Mouse (Mus musculus): ENCODE measurements around the gene Olfr1262.

Olfr1262 gene

DNA sequence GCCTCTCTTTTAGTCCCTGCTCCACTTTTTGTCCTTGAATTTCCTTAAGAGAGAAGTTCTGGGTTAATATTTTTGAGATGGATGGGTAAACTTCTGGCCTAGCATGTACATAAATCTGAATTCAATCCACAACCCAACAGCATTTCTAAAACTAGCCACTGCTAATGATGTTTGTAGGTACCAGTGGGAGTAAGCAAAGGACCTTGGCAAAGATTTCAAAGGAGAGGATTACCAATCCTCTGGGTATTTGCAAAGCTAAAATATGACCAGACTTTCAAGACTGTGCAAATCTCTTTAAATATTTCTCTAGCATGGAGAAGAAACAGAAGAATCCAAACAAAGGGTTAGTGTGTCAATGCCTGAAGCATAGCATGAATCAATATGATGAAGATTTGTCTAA, at the start of gene Olfr1262:
Gene Olfr1262, plus strand, starts transcription at position 301 of the 400 bp plus-strand sequence.
- DNase-seq (ENCODE audit: low spot score in 2 of 2) = no peak

DNA sequence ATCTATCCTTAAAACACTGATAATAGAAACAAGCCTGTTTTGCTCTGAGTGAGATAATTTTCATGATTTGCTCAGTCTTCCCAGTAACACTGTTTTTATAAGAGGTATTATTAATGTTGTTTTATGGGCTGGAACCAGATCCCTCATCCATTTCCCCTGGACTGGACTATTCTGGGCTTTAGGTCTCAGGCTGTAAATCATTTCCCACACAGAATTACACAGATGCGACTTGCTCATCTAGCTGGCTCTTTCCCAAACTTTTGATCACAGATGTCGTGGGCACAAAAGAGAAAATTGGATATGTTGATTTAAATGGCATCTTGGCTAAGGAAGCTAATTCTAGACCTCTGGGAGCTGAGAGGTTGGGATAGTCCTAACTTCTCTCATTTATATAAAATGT, 25.8 kb upstream of the Olfr1262 start, which contains the start of gene Olfr1260:
Gene Olfr1260, plus strand, starts transcription at position 157 of the 400 bp plus-strand sequence.
- DNase-seq (ENCODE audit: low spot score in 2 of 2) = peak in 1 of 2 experiments; percentile 3

DNA sequence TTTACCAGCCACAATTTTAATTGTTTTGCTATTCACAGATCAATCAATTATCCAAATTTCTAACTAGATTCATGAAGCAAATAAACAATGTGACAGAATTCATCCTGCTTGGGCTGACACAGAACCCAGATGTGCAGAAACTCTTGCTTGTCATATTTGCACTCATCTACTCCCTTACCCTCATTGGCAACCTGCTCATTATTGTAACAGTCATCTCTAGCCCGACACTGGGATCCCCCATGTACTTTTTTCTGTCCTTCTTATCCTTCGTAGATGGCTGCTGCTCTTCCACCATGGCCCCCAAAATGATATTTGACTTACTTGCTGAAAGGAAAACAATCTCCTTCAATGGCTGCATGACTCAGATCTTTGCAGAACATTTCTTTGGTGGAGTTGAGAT, 22.2 kb upstream of the Olfr1262 start:
- no peak for DNase-seq (ENCODE audit: low spot score in 2 of 2)

DNA sequence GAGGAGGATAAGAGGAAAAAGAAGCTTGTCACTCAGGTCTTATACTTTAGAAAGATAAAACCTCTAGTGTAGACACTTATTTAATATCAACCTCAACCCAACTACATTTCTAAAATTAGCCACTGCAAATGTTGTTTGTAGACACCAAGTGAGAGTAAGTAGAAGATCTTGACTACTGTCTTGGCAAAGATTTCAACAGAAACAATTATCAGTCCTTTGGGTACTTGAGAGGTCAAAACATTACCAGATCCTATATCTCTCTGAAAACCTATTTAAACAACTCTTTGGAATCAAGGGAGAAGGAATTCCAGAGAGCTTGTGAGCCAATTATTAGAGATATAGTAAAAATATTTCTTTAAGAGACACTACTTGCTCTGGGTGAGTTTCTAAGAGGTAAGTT, 9.0 kb upstream of the Olfr1262 start, which contains the start of gene Olfr1261:
Gene Olfr1261, plus strand, starts transcription at position 301 of the 400 bp plus-strand sequence.
- no peak for DNase-seq (ENCODE audit: low spot score in 2 of 2)

DNA sequence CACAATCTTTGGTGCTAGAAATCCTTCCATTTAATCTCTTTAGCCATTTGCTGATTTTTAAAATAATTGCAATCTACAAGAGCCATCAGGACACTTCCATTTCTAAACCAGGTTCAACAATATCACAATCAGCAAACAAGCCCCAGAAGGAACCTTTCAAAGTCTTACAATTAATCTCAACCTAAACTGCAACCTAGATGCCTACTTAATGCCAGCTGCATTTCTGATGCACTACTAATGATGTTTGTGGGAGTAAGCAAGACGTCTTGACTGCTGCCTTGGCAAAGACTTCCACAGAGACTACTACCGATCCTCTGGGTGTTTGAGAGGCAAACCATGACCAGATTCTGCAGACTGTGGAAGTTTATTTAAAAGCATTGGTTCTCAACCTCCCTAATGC, 11.9 kb downstream of the Olfr1262 start, which contains the start of gene Olfr1263:
Gene Olfr1263, plus strand, starts transcription at position 301 of the 400 bp plus-strand sequence.
- DNase-seq (ENCODE audit: low spot score in 2 of 2) = no peak

DNA sequence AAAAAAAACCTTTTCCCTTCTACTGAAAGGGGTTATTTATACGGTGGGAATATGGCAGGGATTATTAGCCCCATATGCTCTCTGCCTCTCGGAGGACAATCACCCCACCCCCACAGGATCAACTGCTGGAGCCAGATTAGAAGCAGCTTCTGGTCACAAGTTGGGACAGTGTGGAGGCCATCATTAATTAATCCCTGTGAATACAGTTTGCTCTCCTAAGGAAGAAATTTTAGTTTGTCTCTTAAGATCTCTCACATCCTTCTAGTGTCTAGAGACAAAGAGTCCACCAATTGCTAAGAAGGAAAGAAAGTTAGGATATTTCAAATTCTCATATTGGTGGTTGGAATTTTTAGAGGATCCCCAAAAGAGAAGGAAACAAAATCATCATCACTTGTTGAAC, 25.5 kb downstream of the Olfr1262 start, which contains the start of gene Olfr1264:
Gene Olfr1264, minus strand, starts transcription at position 101 of the 400 bp plus-strand sequence.
- no peak for DNase-seq (ENCODE audit: low spot score in 2 of 2)

DNA sequence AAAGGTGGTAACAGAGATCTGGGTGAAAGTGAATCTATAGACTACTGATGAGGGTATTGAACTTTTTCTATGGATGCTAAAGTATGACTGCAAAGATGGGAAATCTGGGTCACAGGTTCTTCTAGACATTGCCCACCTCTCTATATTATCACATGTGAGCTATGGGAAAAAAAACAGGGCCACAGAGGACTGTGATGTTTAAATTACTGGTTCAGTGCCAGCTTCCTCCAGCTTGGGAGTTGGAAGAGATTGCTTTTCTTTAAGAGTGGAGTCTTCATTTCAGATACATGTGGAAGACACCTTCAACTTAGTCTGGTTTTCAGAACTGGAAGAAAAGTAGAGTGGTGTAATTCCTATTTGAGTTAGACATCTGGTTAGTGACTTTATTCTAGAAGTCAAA, 35.1 kb downstream of the Olfr1262 start, which contains the start of gene Olfr1265:
Gene Olfr1265, plus strand, starts transcription at position 301 of the 400 bp plus-strand sequence.
- no peak for DNase-seq (ENCODE audit: low spot score in 2 of 2)

Measured in left cerebral cortex, adult 9 months (tissue).